In genomic region chr2:29403799-29404530, GRCm38 (mm10) we compare ENCODE assay signal across 9 mouse cellular contexts. TPM values are rescaled to one million over a fixed set of nuclear protein-coding genes. Genes with fewer than 3 reads are reported as not detected.
DNase-seq lines count a peak whose midpoint lies in the region; ATAC-seq and TF ChIP-seq lines count a peak whose summit lies in the region.
"Had no signal": no experiment of that assay in that cellular context is flagged by ENCODE, and none has a peak within 500 bp of the region (broad histone marks: within the 10 kb centered on the region; RNA-seq: fewer than 3 reads in every experiment).

No protein-coding gene starts in this region.

- in situ Hi-C loops in ES-E14 (cut with MboI; ENCODE audit: low sequenced_read_pairs in 2 of 2, unreplicated experiment in 2 of 2): no loop called here

- H3K4me3 ChIP-seq in forebrain, embryonic 12.5 days (replicated peaks): no peak overlapping the region
- no peak overlapping the region for H3K4me3 ChIP-seq in forebrain, embryonic 13.5 days
- H3K4me3 ChIP-seq in liver, postnatal 0 days (ENCODE audit: low read depth, low read length): no peak overlapping the region
- H3K4me3 ChIP-seq in liver, embryonic 12.5 days: no peak overlapping the region
- H3K4me3 ChIP-seq in ES-E14 (ENCODE audit: insufficient read depth in 1 of 2, low read depth in 1 of 2, low read length in 2 of 2, poor library complexity in 1 of 2, severe bottlenecking in 1 of 2): no peak overlapping the region

- no peak for ATAC-seq in forebrain, embryonic 12.5 days (ENCODE audit: low FRiP score)
- ATAC-seq in forebrain, embryonic 13.5 days: no peak
- ATAC-seq in liver, postnatal 0 days: no peak
- no peak for ATAC-seq in liver, embryonic 12.5 days
- peak; percentile 47; the same call in 1 of the 2 replicates for ATAC-seq in megakaryocyte-erythroid progenitor cell, adult 5-6 weeks (replicated peaks; ENCODE audit: low FRiP score, low TSS enrichment, poor library complexity, severe bottlenecking)
- ATAC-seq in erythroid progenitor cell, adult 5-6 weeks (replicated peaks; ENCODE audit: low FRiP score, poor library complexity, severe bottlenecking): no peak

- 0 out of 2 replicates have a peak overlapping the region, but pooled peaks have one; percentile 8 for H3K27ac ChIP-seq in forebrain, embryonic 12.5 days
- no peak overlapping the region for H3K27ac ChIP-seq in forebrain, embryonic 13.5 days
- H3K27ac ChIP-seq in liver, postnatal 0 days (ENCODE audit: low read depth): no peak overlapping the region
- H3K27ac ChIP-seq in liver, embryonic 12.5 days: no peak overlapping the region
- no peak overlapping the region for H3K27ac ChIP-seq in ES-E14 (ENCODE audit: insufficient read depth, low read depth, low read length, poor library complexity, severe bottlenecking)

- no peak overlapping the region for H3K9ac ChIP-seq in forebrain, embryonic 12.5 days
- no peak overlapping the region for H3K9ac ChIP-seq in forebrain, embryonic 13.5 days
- no peak overlapping the region for H3K9ac ChIP-seq in liver, postnatal 0 days (replicated peaks)
- no peak overlapping the region for H3K9ac ChIP-seq in liver, embryonic 12.5 days
- H3K9ac ChIP-seq in ES-E14 (ENCODE audit: insufficient read depth, low read depth, low read length, poor library complexity, severe bottlenecking): no peak overlapping the region

- H3K36me3 ChIP-seq in forebrain, embryonic 12.5 days (replicated peaks): no peaks in the 10 kb centered on the region
- no peaks in the 10 kb centered on the region for H3K36me3 ChIP-seq in forebrain, embryonic 13.5 days (ENCODE audit: poor library complexity, severe bottlenecking)
- H3K36me3 ChIP-seq in liver, postnatal 0 days (replicated peaks; ENCODE audit: insufficient read depth, low read length): no peaks in the 10 kb centered on the region
- no peaks in the 10 kb centered on the region for H3K36me3 ChIP-seq in liver, embryonic 12.5 days
- no peaks in the 10 kb centered on the region for H3K36me3 ChIP-seq in ES-E14 (ENCODE audit: control insufficient read depth, insufficient read depth, low read length, poor library complexity, severe bottlenecking)

- 53% methylated on average over 9 of the region's 9 CpGs for WGBS in forebrain, embryonic 12.5 days
- 55% methylated on average over 9 of the region's 9 CpGs for WGBS in forebrain, embryonic 13.5 days
- 80% methylated on average over 9 of the region's 9 CpGs for WGBS in liver, postnatal 0 days (ENCODE audit: insufficient replicate concordance)
- WGBS in liver, embryonic 12.5 days (ENCODE audit: insufficient replicate concordance): 64% methylated on average over 9 of the region's 9 CpGs

- peak; percentile 35 for TF ChIP-seq CTCF in liver, postnatal 0 days (IDR thresholded peaks at IDR 0.05; ENCODE audit: low read depth)

- no peak for TF ChIP-seq EP300 in liver, postnatal 0 days (IDR thresholded peaks at IDR 0.05; ENCODE audit: low read depth)

- no peaks in the 10 kb centered on the region for H3K27me3 ChIP-seq in forebrain, embryonic 12.5 days
- no peaks in the 10 kb centered on the region for H3K27me3 ChIP-seq in forebrain, embryonic 13.5 days
- H3K27me3 ChIP-seq in liver, postnatal 0 days (ENCODE audit: insufficient read depth, low read length): no peaks in the 10 kb centered on the region
- H3K27me3 ChIP-seq in liver, embryonic 12.5 days (replicated peaks): no peaks in the 10 kb centered on the region

- no peak for DNase-seq in liver, postnatal 0 days
- peak; percentile 15 for DNase-seq in ES-E14 (ENCODE audit: low read depth, low spot score)
- DNase-seq in heart, adult 9 months (ENCODE audit: low spot score in 2 of 2): no peak
- DNase-seq: kidney, adult 11 months had no signal

- peaks cover 26% of the 10 kb centered on the region for H3K4me1 ChIP-seq in forebrain, embryonic 12.5 days
- H3K4me1 ChIP-seq in forebrain, embryonic 13.5 days: peaks cover 47% of the 10 kb centered on the region
- H3K4me1 ChIP-seq in liver, postnatal 0 days (ENCODE audit: insufficient read depth): peaks cover 10% of the 10 kb centered on the region
- H3K4me1 ChIP-seq in liver, embryonic 12.5 days: peaks cover 13% of the 10 kb centered on the region; the same call in 1 of the 2 replicates
- H3K4me1 ChIP-seq in ES-E14 (ENCODE audit: control insufficient read depth in 2 of 2, insufficient read depth in 2 of 2, low read length in 2 of 2, poor library complexity in 1 of 2): no peaks in the 10 kb centered on the region

- H3K9me3 ChIP-seq in forebrain, embryonic 12.5 days: no peaks in the 10 kb centered on the region
- no peaks in the 10 kb centered on the region for H3K9me3 ChIP-seq in forebrain, embryonic 13.5 days (replicated peaks)
- no peaks in the 10 kb centered on the region for H3K9me3 ChIP-seq in liver, postnatal 0 days (ENCODE audit: low read length)
- H3K9me3 ChIP-seq in liver, embryonic 12.5 days (replicated peaks): no peaks in the 10 kb centered on the region
- no peaks in the 10 kb centered on the region for H3K9me3 ChIP-seq in ES-E14 (ENCODE audit: control insufficient read depth, insufficient read depth, low read depth, low read length)

- H3K4me2 ChIP-seq in forebrain, embryonic 12.5 days: no peak overlapping the region
- H3K4me2 ChIP-seq in forebrain, embryonic 13.5 days: no peak overlapping the region
- H3K4me2 ChIP-seq in liver, postnatal 0 days (ENCODE audit: low read depth, low read length): no peak overlapping the region
- no peak overlapping the region for H3K4me2 ChIP-seq in liver, embryonic 12.5 days

TF ChIP-seq in ES-E14, 5 proteins besides CTCF, POLR2A, EP300 and RAD21:
- TF ChIP-seq MAFK (IDR thresholded peaks at IDR 0.05; ENCODE audit: insufficient read depth, low read depth, low read length) (no peak), HCFC1 (IDR thresholded peaks at IDR 0.05; ENCODE audit: borderline replicate concordance, insufficient read depth, low read length) (no peak), ZC3H11A (IDR thresholded peaks at IDR 0.05; ENCODE audit: borderline replicate concordance, low read depth, low read length) (no peak), ZNF384 (IDR thresholded peaks at IDR 0.05; ENCODE audit: low read depth, low read length) (no peak), CHD2 (IDR thresholded peaks at IDR 0.05; ENCODE audit: low read depth, low read length) (no peak)

RNA-seq across cellular contexts. Expression of gene Med27, which starts 57.3 kb away (rescaled TPM):
- 68.9 and 77.0 TPM in 2 replicates for polyA plus RNA-seq in forebrain, embryonic 12.5 days (2016; fragmentation: Nextera tagmentation; extraction: Ambion mirVana)
- 98.0 and 100 TPM in 2 replicates for polyA plus RNA-seq in forebrain, embryonic 13.5 days (2015; fragmentation: Nextera tagmentation; extraction: Ambion mirVana)
- 10.4 and 13.0 TPM in 2 replicates for polyA plus RNA-seq in liver, postnatal 0 days (2015; fragmentation: Nextera tagmentation; extraction: Ambion mirVana)
- polyA plus RNA-seq in liver, embryonic 12.5 days (2016; fragmentation: Nextera tagmentation; extraction: Ambion mirVana): 28.9 and 30.9 TPM in 2 replicates
- total RNA-seq in ES-E14 (2012; rRNA removed): 21.5 and 25.6 TPM in 2 replicates
- 33.2 and 40.7 TPM in 2 replicates for total RNA-seq in megakaryocyte-erythroid progenitor cell, adult 5-6 weeks (2014; fragmentation: Nextera tagmentation)
- 12.8 and 15.7 TPM in 2 replicates for total RNA-seq in megakaryocyte-erythroid progenitor cell, adult 5-6 weeks (2017)
- total RNA-seq in erythroid progenitor cell, adult 5-6 weeks (2015; ENCODE audit: low replicate concordance): 22.3 and 23.1 TPM in 2 replicates
- 4.4 and 20.0 TPM in 2 replicates for total RNA-seq in erythroid progenitor cell, adult 5-6 weeks (2017; ENCODE audit: low replicate concordance)
